ENCODE assay signal across 13 mouse cellular contexts in genomic region chr15:83423589-83424384, GRCm38 (mm10). TPM values are rescaled to one million over a fixed set of nuclear protein-coding genes. Genes with fewer than 3 reads are reported as not detected.
A peak's percentile ranks its signal among the peaks of the same experiment; 100 is the strongest.
DNase-seq lines count a peak whose midpoint lies in the region; ATAC-seq and TF ChIP-seq lines count a peak whose summit lies in the region.
"Had no signal": no experiment of that assay in that cellular context is flagged by ENCODE, and none has a peak within 500 bp of the region (broad histone marks: within the 10 kb centered on the region; RNA-seq: fewer than 3 reads in every experiment).

No protein-coding gene starts in this region.

- H3K27ac ChIP-seq in heart, embryonic 14.5 days (replicated peaks in 1 of 2; ENCODE audit: control insufficient read depth in 1 of 2, insufficient read depth in 1 of 2, low read depth in 2 of 2, low read length in 2 of 2), result no peak overlapping the region; a peak in 1 of 4 replicates
- peak overlapping the region; percentile 60 for H3K27ac ChIP-seq in heart, postnatal 0 days (ENCODE audit: low read depth)
- no peak overlapping the region for H3K27ac ChIP-seq in forebrain, embryonic 14.5 days (ENCODE audit: low read depth, low read length)
- no peak overlapping the region for H3K27ac ChIP-seq in hindbrain, embryonic 10.5 days
- H3K27ac ChIP-seq: hindbrain, embryonic 13.5 days; limb, embryonic 12.5 days had no signal

- peaks cover 28 to 62% of the 10 kb centered on the region in 2 experiments for H3K4me1 ChIP-seq in heart, embryonic 14.5 days (ENCODE audit: control insufficient read depth in 2 of 2, insufficient read depth in 2 of 2, low read length in 2 of 2)
- H3K4me1 ChIP-seq in heart, postnatal 0 days (ENCODE audit: control insufficient read depth, insufficient read depth), result peaks cover 79% of the 10 kb centered on the region
- H3K4me1 ChIP-seq in forebrain, embryonic 14.5 days (ENCODE audit: control insufficient read depth, insufficient read depth, low read length), result no peaks in the 10 kb centered on the region
- peaks cover 22% of the 10 kb centered on the region for H3K4me1 ChIP-seq in hindbrain, embryonic 10.5 days (replicated peaks)

- H3K9ac ChIP-seq in heart, embryonic 14.5 days (ENCODE audit: low read length), result no peak overlapping the region
- no peak overlapping the region for H3K9ac ChIP-seq in heart, postnatal 0 days (replicated peaks; ENCODE audit: low read depth, low read length)
- H3K9ac ChIP-seq in forebrain, embryonic 14.5 days (ENCODE audit: low read length), result no peak overlapping the region
- H3K9ac ChIP-seq: hindbrain, embryonic 13.5 days; limb, embryonic 12.5 days had no signal

- H3K9me3 ChIP-seq in heart, embryonic 14.5 days (ENCODE audit: control insufficient read depth, low read length), result no peaks in the 10 kb centered on the region
- H3K9me3 ChIP-seq in heart, postnatal 0 days (replicated peaks; ENCODE audit: control insufficient read depth, low read length), result no peaks in the 10 kb centered on the region
- H3K9me3 ChIP-seq in forebrain, embryonic 14.5 days (replicated peaks; ENCODE audit: control insufficient read depth, low read length), result no peaks in the 10 kb centered on the region
- no peaks in the 10 kb centered on the region for H3K9me3 ChIP-seq in hindbrain, embryonic 10.5 days
- H3K9me3 ChIP-seq: hindbrain, embryonic 13.5 days; limb, embryonic 12.5 days had no signal

- no peaks in the 10 kb centered on the region for H3K27me3 ChIP-seq in heart, embryonic 14.5 days (ENCODE audit: control insufficient read depth, insufficient read depth, low read length)
- H3K27me3 ChIP-seq in heart, postnatal 0 days (ENCODE audit: control insufficient read depth, insufficient read depth, low read length), result no peaks in the 10 kb centered on the region
- no peaks in the 10 kb centered on the region for H3K27me3 ChIP-seq in forebrain, embryonic 14.5 days (replicated peaks; ENCODE audit: control insufficient read depth, insufficient read depth, low read length)
- no peaks in the 10 kb centered on the region for H3K27me3 ChIP-seq in hindbrain, embryonic 10.5 days (ENCODE audit: insufficient read depth, poor library complexity, severe bottlenecking)
- H3K27me3 ChIP-seq: hindbrain, embryonic 13.5 days; limb, embryonic 12.5 days had no signal

- no peak overlapping the region for H3K4me2 ChIP-seq in heart, embryonic 14.5 days (ENCODE audit: low read length)
- 0 out of 2 replicates have a peak overlapping the region, but pooled peaks have one; percentile 9 for H3K4me2 ChIP-seq in heart, postnatal 0 days (ENCODE audit: low read depth, low read length)
- no peak overlapping the region for H3K4me2 ChIP-seq in forebrain, embryonic 14.5 days (ENCODE audit: low read length)
- H3K4me2 ChIP-seq: hindbrain, embryonic 13.5 days; limb, embryonic 12.5 days had no signal

- no peak overlapping the region for H3K4me3 ChIP-seq in heart, embryonic 14.5 days (ENCODE audit: control insufficient read depth in 1 of 2, insufficient read depth in 1 of 2, low read depth in 1 of 2, low read length in 2 of 2)
- H3K4me3 ChIP-seq in heart, postnatal 0 days (ENCODE audit: low read depth, low read length), result no peak overlapping the region
- no peak overlapping the region for H3K4me3 ChIP-seq in forebrain, embryonic 14.5 days (ENCODE audit: low read depth, low read length)
- no peak overlapping the region for H3K4me3 ChIP-seq in hindbrain, embryonic 10.5 days
- H3K4me3 ChIP-seq: hindbrain, embryonic 13.5 days; limb, embryonic 12.5 days; myocyte had no signal

- intact Hi-C loops in heart, postnatal 36 days (cut with DNase I), result no loop called here

- no peak for DNase-seq in heart, postnatal 36 days
- peak; percentile 40 for DNase-seq in ZHBTc4 (ENCODE audit: low read depth, low spot score)
- DNase-seq in heart, postnatal 0 days (ENCODE audit: low spot score), result no peak
- DNase-seq in thymus, postnatal 25 days, result no peak
- no peak for DNase-seq in forebrain, embryonic 14.5 days (ENCODE audit: low spot score)
- no peak for DNase-seq in hindbrain, embryonic 10.5 days (ENCODE audit: low spot score)
- DNase-seq: embryo, embryonic 11 days; thymus, postnatal 4 days had no signal

- ATAC-seq in heart, embryonic 14.5 days (ENCODE audit: insufficient number of reproducible peaks, insufficient read depth, low FRiP score, low read depth), result 0 out of 2 replicates have a peak, but pooled peaks have one; percentile 31
- ATAC-seq in heart, postnatal 0 days (ENCODE audit: insufficient read depth, low read depth), result no peak; the same call in 1 of the 2 replicates
- ATAC-seq in megakaryocyte progenitor cell, adult 5-6 weeks (replicated peaks; ENCODE audit: poor library complexity), result peak; percentile 61
- ATAC-seq in forebrain, embryonic 14.5 days, result no peak

- no peak; the same call in 1 of the 2 replicates for TF ChIP-seq EP300 in heart, postnatal 0 days (IDR thresholded peaks at IDR 0.05; ENCODE audit: low read depth)

- peak; percentile 31 for TF ChIP-seq CTCF in heart, postnatal 0 days (IDR thresholded peaks at IDR 0.05; ENCODE audit: low read depth)

- 59% methylated on average over 5 of the region's 5 CpGs for WGBS in heart, embryonic 14.5 days
- WGBS in heart, postnatal 0 days, result 46% methylated on average over 5 of the region's 5 CpGs
- 85% methylated on average over 5 of the region's 5 CpGs for WGBS in forebrain, embryonic 14.5 days
- WGBS in hindbrain, embryonic 10.5 days, result 77% methylated on average over 5 of the region's 5 CpGs

- no peaks in the 10 kb centered on the region for H3K36me3 ChIP-seq in heart, embryonic 14.5 days (ENCODE audit: control insufficient read depth, insufficient read depth, low read length)
- H3K36me3 ChIP-seq in heart, postnatal 0 days (replicated peaks; ENCODE audit: control insufficient read depth, insufficient read depth, low read length), result no peaks in the 10 kb centered on the region
- H3K36me3 ChIP-seq in forebrain, embryonic 14.5 days (ENCODE audit: control insufficient read depth, insufficient read depth, low read length), result no peaks in the 10 kb centered on the region
- no peaks in the 10 kb centered on the region for H3K36me3 ChIP-seq in hindbrain, embryonic 10.5 days
- H3K36me3 ChIP-seq: hindbrain, embryonic 13.5 days; limb, embryonic 12.5 days had no signal

RNA-seq across cellular contexts. Expression of gene Pacsin2, which starts 40.6 kb away (rescaled TPM):
- 53.0 and 53.3 TPM in 2 replicates for polyA plus RNA-seq in heart, embryonic 14.5 days (2014; fragmentation: Nextera tagmentation; extraction: Ambion mirVana)
- total RNA-seq in heart, postnatal 36 days (2021), result 100 to 1,000 TPM; 174 to 191 TPM
- 65.0 and 78.0 TPM in 2 replicates for total RNA-seq in heart, postnatal 0 days (2014; rRNA removed; ENCODE audit: low replicate concordance)
- polyA plus RNA-seq in heart, postnatal 0 days (2015; fragmentation: Nextera tagmentation; extraction: Ambion mirVana), result 53.0 and 63.3 TPM in 2 replicates
- total RNA-seq in megakaryocyte progenitor cell, adult 5-6 weeks (2015), result 40.0 and 47.4 TPM in 2 replicates
- 71.7 and 101 TPM in 2 replicates for total RNA-seq in megakaryocyte progenitor cell, adult 5-6 weeks (2017)
- 11.0 and 14.9 TPM in 2 replicates for polyA plus RNA-seq in forebrain, embryonic 14.5 days (2014; fragmentation: Nextera tagmentation; extraction: Ambion mirVana)
- 53.3 and 57.7 TPM in 2 replicates for polyA plus RNA-seq in hindbrain, embryonic 10.5 days (2016; fragmentation: Nextera tagmentation; extraction: Ambion mirVana)

Comparison
In these comparisons a context has a peak if more than half of its experiments do, and no peak if none do; other contexts are left out.
1. ATAC-seq: peak in heart, embryonic 14.5 days (single experiment) and megakaryocyte progenitor cell, adult 5-6 weeks (single experiment); none in heart, postnatal 0 days (single experiment) and forebrain, embryonic 14.5 days (single experiment).